Mouse (Mus musculus) testis, adult 2 months (tissue): Measurements from ENCODE around the gene Abat.

Experiments
- CTCF ChIP-seq: fragments of 200-500 bp; IDR thresholded peaks from 2 replicates; pipeline ENCODE4 v1.5.1; 2012; ENCODE audit warnings: low read depth, mild to moderate bottlenecking, inconsistent platforms, low read length, moderate library complexity; ENCODE audit not compliant: control insufficient read depth, insufficient read depth, insufficient replicate concordance
- POLR2A ChIP-seq: fragments of 200-500 bp; IDR thresholded peaks from 2 replicates; pipeline ENCODE4 v1.6.1; 2012; ENCODE audit warnings: low read depth, mild to moderate bottlenecking, inconsistent platforms, low read length, moderate library complexity; ENCODE audit not compliant: control insufficient read depth

- no peak for TF ChIP-seq CTCF
- no peak for TF ChIP-seq POLR2A
Measured at GRCm38 (mm10) chr16:8613039-8613438, 99.8 kb downstream of the Abat start.
